Mouse (Mus musculus): ENCODE data around the gene Lamb1.

The Lamb1 gene

GRCm38 (mm10) chr12:31314310-31314709 lies 49.3 kb downstream of the Lamb1 start:
- DNase-seq (ENCODE audit: low spot score), result no peak

GRCm38 (mm10) chr12:31315961-31316360 lies 50.9 kb downstream of the Lamb1 start:
- DNase-seq (ENCODE audit: low spot score), result no peak

GRCm38 (mm10) chr12:31317670-31318408 lies 52.8 kb downstream of the Lamb1 start:
- DNase-seq (ENCODE audit: low spot score), result no peak

- no peak for DNase-seq (ENCODE audit: low spot score)
Measured at GRCm38 (mm10) chr12:31318409-31318963, 53.5 kb downstream of the Lamb1 start.

- DNase-seq (ENCODE audit: low spot score), result no peak
Measured at GRCm38 (mm10) chr12:31320817-31321216, 55.8 kb downstream of the Lamb1 start.

GRCm38 (mm10) chr12:31321532-31321931 lies 56.5 kb downstream of the Lamb1 start:
- no peak for DNase-seq (ENCODE audit: low spot score)

GRCm38 (mm10) chr12:31323136-31323695 lies 58.2 kb downstream of the Lamb1 start:
- no peak for DNase-seq (ENCODE audit: low spot score)

GRCm38 (mm10) chr12:31327139-31327538 lies 62.1 kb downstream of the Lamb1 start:
- DNase-seq (ENCODE audit: low spot score), result no peak

- no peak for DNase-seq (ENCODE audit: low spot score)
Measured at GRCm38 (mm10) chr12:31333261-31333660, 68.2 kb downstream of the Lamb1 start.

GRCm38 (mm10) chr12:31350191-31350943 lies 85.3 kb downstream of the Lamb1 start:
- no peak for DNase-seq (ENCODE audit: low spot score)

GRCm38 (mm10) chr12:31350944-31351928 lies 86.2 kb downstream of the Lamb1 start, which contains the start of gene Dld:
Gene Dld (minus strand): TSS chr12:31351453.
- peak; percentile 92 for DNase-seq (ENCODE audit: low spot score)

GRCm38 (mm10) chr12:31366428-31366827 lies 101.4 kb downstream of the Lamb1 start:
- DNase-seq (ENCODE audit: low spot score), result no peak

- no peak for DNase-seq (ENCODE audit: low spot score)
Measured at GRCm38 (mm10) chr12:31367721-31368120, 102.7 kb downstream of the Lamb1 start.

GRCm38 (mm10) chr12:31369118-31369517 lies 104.1 kb downstream of the Lamb1 start:
- DNase-seq (ENCODE audit: low spot score), result no peak

- no peak for DNase-seq (ENCODE audit: low spot score)
Measured at GRCm38 (mm10) chr12:31369656-31370055, 104.6 kb downstream of the Lamb1 start.

GRCm38 (mm10) chr12:31374603-31375282 lies 109.7 kb downstream of the Lamb1 start:
- no peak for DNase-seq (ENCODE audit: low spot score)

- DNase-seq (ENCODE audit: low spot score), result no peak
Measured at GRCm38 (mm10) chr12:31375283-31375615, 110.2 kb downstream of the Lamb1 start.

- no peak for DNase-seq (ENCODE audit: low spot score)
Measured at GRCm38 (mm10) chr12:31376326-31376950, 111.4 kb downstream of the Lamb1 start.

GRCm38 (mm10) chr12:31377241-31377640 lies 112.2 kb downstream of the Lamb1 start:
- DNase-seq (ENCODE audit: low spot score), result no peak

Measured in spleen, adult 12 weeks (tissue).